Mouse (Mus musculus) midbrain, embryonic 14.5 days (tissue): Measurements from ENCODE around the gene Myh13. TPM values are rescaled to one million over a fixed set of nuclear protein-coding genes. Genes with fewer than 3 reads are reported as not detected.
A peak's percentile ranks its signal among the peaks of the same experiment; 100 is the strongest.

Source experiments
- ATAC-seq: fragments of 200-750 bp; cut with Nextera tagmentation; 2 replicates; pipeline ENCODE4 v1.8.0; 2017; ENCODE audit warnings: moderate number of reproducible peaks, moderate library complexity; ENCODE audit not compliant: low FRiP score, low TSS enrichment
- DNase-seq: peaks from one replicate; pipeline ENCODE4 v3.0.0-alpha.2; 2015
- H3K27ac ChIP-seq: fragments of 300-500 bp; sonication (generic); replicated peaks from 2 replicates; pipeline ENCODE4 v1.5.1; 2014; ENCODE audit warnings: mild to moderate bottlenecking, low read depth, low read length, moderate library complexity
- H3K27me3 ChIP-seq: fragments of 300-500 bp; sonication (generic); 2 replicates; pipeline ENCODE4 v1.6.1; 2014; ENCODE audit warnings: low read length, control low read depth, mixed read lengths; ENCODE audit not compliant: control insufficient read depth, insufficient read depth
- H3K36me3 ChIP-seq: fragments of 300-500 bp; sonication (generic); 2 replicates; pipeline ENCODE4 v1.6.1; 2014; ENCODE audit warnings: low read length, control low read depth; ENCODE audit not compliant: control insufficient read depth, insufficient read depth
- H3K4me1 ChIP-seq: fragments of 300-500 bp; sonication (generic); 2 replicates; pipeline ENCODE4 v1.6.1; 2014; ENCODE audit warnings: mild to moderate bottlenecking, antibody characterized with exemption, low read length, control low read depth; ENCODE audit not compliant: control insufficient read depth, insufficient read depth
- H3K4me2 ChIP-seq: fragments of 300-500 bp; sonication (generic); 2 replicates; pipeline ENCODE4 v1.6.1; 2014; ENCODE audit warnings: mild to moderate bottlenecking, low read length, moderate library complexity
- H3K4me3 ChIP-seq: fragments of 300-500 bp; sonication (generic); replicated peaks from 2 replicates; pipeline ENCODE4 v1.5.1; 2014; ENCODE audit warnings: low read depth, low read length
- H3K9ac ChIP-seq: fragments of 300-500 bp; sonication (generic); replicated peaks from 2 replicates; pipeline ENCODE4 v1.6.1; 2014; ENCODE audit warnings: mild to moderate bottlenecking, low read length, moderate library complexity
- H3K9me3 ChIP-seq: fragments of 300-500 bp; sonication (generic); 2 replicates; pipeline ENCODE4 v1.6.1; 2016; ENCODE audit warnings: low read length, control low read depth, mixed read lengths; ENCODE audit not compliant: control insufficient read depth
- WGBS: fragments of 180-500 bp; shearing (Covaris S2); extraction: QIAGEN DNeasy Blood & Tissue Kit; methylation state at CpG from one replicate; pipeline ENCODE4 v1.1.7; 2014; 5-methylcytosine and 5-hydroxymethylcytosine counted together
- polyA plus RNA-seq: library from polyadenylated mRNA; unstranded; fragments of >200 nt; fragmentation: Nextera tagmentation; extraction: Ambion mirVana; gene quantifications from 2 replicates; pipeline ENCODE4 v1.2.1, GENCODE M21; 2014

The Myh13 gene
- polyA plus RNA-seq, 1 experiment from 2014 or later: 0.24 TPM

GRCm38 (mm10) chr11:67350153-67350768, 28.8 kb downstream of the Myh13 start:
- H3K4me3 ChIP-seq: no peak overlapping the region
- no peaks in the 10 kb centered on the region for H3K36me3 ChIP-seq
- DNase-seq: peak; percentile 90
- 57% methylated on average over 14 of the region's 14 CpGs for WGBS
- H3K9me3 ChIP-seq: no peaks in the 10 kb centered on the region
- H3K4me2 ChIP-seq: no peak overlapping the region
- no peak overlapping the region for H3K9ac ChIP-seq
- H3K27ac ChIP-seq: no peak overlapping the region
- no peaks in the 10 kb centered on the region for H3K4me1 ChIP-seq
- ATAC-seq: no peak
- H3K27me3 ChIP-seq: no peaks in the 10 kb centered on the region

DNA sequence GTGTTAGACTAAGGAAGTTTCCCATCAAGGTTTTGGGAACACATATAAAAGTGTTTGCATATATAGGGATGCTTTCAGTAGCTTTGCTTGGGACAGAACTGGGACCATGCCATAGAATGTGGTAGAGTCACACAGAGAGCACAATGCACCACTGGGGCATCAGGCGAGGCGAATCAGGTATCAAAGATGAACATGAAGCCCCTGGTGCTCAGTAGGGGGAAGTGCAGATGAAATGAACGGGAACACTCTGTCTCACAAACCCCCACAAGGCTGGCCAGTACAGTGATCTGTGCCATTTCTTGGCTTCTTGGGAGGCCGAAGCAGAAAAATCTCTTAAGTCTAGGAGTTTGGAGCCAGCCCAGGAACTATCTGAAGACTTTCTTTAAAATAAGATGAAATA, 31.6 kb downstream of the Myh13 start:
- Histone ChIP-seq H3K4me3 (no peak overlapping the region), H3K9ac (no peak overlapping the region), H3K27ac (no peak overlapping the region), H3K27me3 (no peaks in the 10 kb centered on the region), H3K4me2 (no peak overlapping the region), H3K36me3 (no peaks in the 10 kb centered on the region), H3K4me1 (no peaks in the 10 kb centered on the region), H3K9me3 (no peaks in the 10 kb centered on the region)
- ATAC-seq (no peak), DNase-seq (peak; percentile 8)
- 54% methylated on average over 4 of the region's 4 CpGs for WGBS

DNA sequence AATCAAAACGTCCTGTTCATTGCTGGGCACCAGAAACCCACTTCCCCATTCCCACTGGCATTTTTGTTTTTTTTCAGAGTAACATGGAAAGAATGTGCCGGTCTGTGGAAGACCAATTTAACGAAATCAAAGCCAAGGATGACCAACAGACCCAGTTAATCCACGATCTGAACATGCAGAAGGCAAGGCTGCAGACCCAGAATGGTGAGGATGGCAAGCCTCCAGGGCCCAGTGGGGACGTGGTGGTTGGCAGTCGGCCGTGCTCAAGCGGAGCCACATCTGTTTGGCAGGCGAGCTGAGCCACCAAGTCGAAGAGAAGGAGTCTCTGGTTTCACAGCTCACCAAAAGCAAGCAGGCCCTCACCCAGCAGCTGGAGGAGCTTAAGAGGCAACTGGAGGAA, 36.6 kb downstream of the Myh13 start:
- DNase-seq: no peak
- Histone ChIP-seq H3K9ac (no peak overlapping the region), H3K9me3 (no peaks in the 10 kb centered on the region), H3K36me3 (no peaks in the 10 kb centered on the region), H3K27me3 (no peaks in the 10 kb centered on the region), H3K4me2 (no peak overlapping the region), H3K27ac (no peak overlapping the region), H3K4me3 (no peak overlapping the region), H3K4me1 (no peaks in the 10 kb centered on the region)
- WGBS: 83% methylated on average over 10 of the region's 10 CpGs
- ATAC-seq: no peak

GRCm38 (mm10) chr11:67362236-67362635, 40.8 kb downstream of the Myh13 start:
- Histone ChIP-seq H3K27me3 (no peaks in the 10 kb centered on the region), H3K9ac (no peak overlapping the region), H3K4me2 (no peak overlapping the region), H3K36me3 (no peaks in the 10 kb centered on the region), H3K4me3 (no peak overlapping the region), H3K4me1 (no peaks in the 10 kb centered on the region), H3K9me3 (no peaks in the 10 kb centered on the region), H3K27ac (no peak overlapping the region)
- WGBS: 81% methylated on average over 3 of the region's 3 CpGs
- ATAC-seq (no peak), DNase-seq (no peak)

GRCm38 (mm10) chr11:67364551-67364950, 43.1 kb downstream of the Myh13 start:
- Histone ChIP-seq H3K4me1 (no peaks in the 10 kb centered on the region), H3K4me3 (no peak overlapping the region), H3K9ac (no peak overlapping the region), H3K4me2 (no peak overlapping the region), H3K36me3 (no peaks in the 10 kb centered on the region), H3K27ac (no peak overlapping the region), H3K9me3 (no peaks in the 10 kb centered on the region), H3K27me3 (no peaks in the 10 kb centered on the region)
- ATAC-seq (no peak), DNase-seq (no peak)
- 95% methylated on average over 12 of the region's 12 CpGs for WGBS

DNA sequence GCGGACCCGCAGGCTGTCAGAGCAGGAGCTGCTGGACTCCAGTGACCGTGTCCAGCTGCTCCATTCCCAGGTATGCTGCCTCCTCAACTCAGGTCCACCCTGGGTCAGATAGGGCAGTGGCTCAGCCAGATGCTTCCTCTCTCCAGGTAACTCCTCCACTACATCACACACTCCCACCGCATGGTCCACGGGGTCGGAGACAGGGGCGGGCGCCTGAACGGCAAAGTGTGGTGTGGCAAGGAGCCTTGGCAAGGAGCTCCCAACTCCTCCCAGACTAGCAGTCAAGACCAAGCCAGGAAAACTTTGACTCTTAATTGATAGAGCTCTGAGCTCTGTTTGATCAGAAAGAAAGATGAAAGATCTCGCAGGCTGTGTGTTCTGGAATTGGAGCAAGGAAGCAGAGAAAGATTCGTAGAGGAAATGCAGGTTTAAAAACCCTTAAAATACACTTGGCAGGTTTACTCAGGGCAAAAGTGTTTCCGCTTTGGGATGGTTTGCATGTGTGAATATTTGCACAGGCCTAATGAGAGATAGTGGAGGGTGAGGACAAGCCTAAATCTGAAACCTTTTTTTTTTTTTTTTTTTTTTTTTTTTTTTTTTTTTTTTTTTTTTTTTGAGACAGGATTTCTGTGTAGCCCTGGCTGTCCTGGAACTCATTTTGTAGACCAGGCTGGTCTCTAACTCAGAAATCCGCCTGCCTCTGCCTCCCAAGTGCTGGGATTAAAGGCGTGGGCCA, 43.7 kb downstream of the Myh13 start:
- Histone ChIP-seq H3K9ac (no peak overlapping the region), H3K27ac (no peak overlapping the region), H3K27me3 (no peaks in the 10 kb centered on the region), H3K4me2 (no peak overlapping the region), H3K36me3 (no peaks in the 10 kb centered on the region), H3K9me3 (no peaks in the 10 kb centered on the region), H3K4me3 (no peak overlapping the region), H3K4me1 (no peaks in the 10 kb centered on the region)
- 93% methylated on average over 14 of the region's 14 CpGs for WGBS
- ATAC-seq (no peak), DNase-seq (no peak)

GRCm38 (mm10) chr11:67366936-67367335, 45.5 kb downstream of the Myh13 start:
- no peaks in the 10 kb centered on the region for H3K9me3 ChIP-seq
- H3K4me1 ChIP-seq: no peaks in the 10 kb centered on the region
- H3K36me3 ChIP-seq: no peaks in the 10 kb centered on the region
- no peak overlapping the region for H3K27ac ChIP-seq
- 75% methylated on average over 9 of the region's 9 CpGs for WGBS
- H3K27me3 ChIP-seq: no peaks in the 10 kb centered on the region
- ATAC-seq (no peak), DNase-seq (no peak)
- no peak overlapping the region for H3K4me2 ChIP-seq
- H3K9ac ChIP-seq: no peak overlapping the region
- no peak overlapping the region for H3K4me3 ChIP-seq

- ATAC-seq: no peak
- H3K9ac ChIP-seq: no peak overlapping the region
- no peak overlapping the region for H3K4me2 ChIP-seq
- H3K4me1 ChIP-seq: no peaks in the 10 kb centered on the region
- peak; percentile 68 for DNase-seq
- no peak overlapping the region for H3K27ac ChIP-seq
- H3K9me3 ChIP-seq: no peaks in the 10 kb centered on the region
- H3K36me3 ChIP-seq: no peaks in the 10 kb centered on the region
- no peaks in the 10 kb centered on the region for H3K27me3 ChIP-seq
- no peak overlapping the region for H3K4me3 ChIP-seq
- WGBS: 64% methylated on average over 2 of the region's 2 CpGs
These were observed 51.9 kb downstream of the Myh13 start for GRCm38 (mm10) chr11:67373333-67373732.

GRCm38 (mm10) chr11:67376308-67376707, 54.9 kb downstream of the Myh13 start:
- Histone ChIP-seq H3K9me3 (no peaks in the 10 kb centered on the region), H3K36me3 (no peaks in the 10 kb centered on the region), H3K9ac (no peak overlapping the region), H3K4me1 (0 out of 2 replicates have a peak, but pooled peaks cover 9% of the 10 kb centered on the region), H3K4me3 (no peak overlapping the region), H3K4me2 (no peak overlapping the region), H3K27me3 (no peaks in the 10 kb centered on the region), H3K27ac (no peak overlapping the region)
- DNase-seq: peak; percentile 49
- no peak for ATAC-seq
